Mouse (Mus musculus): Measurements from ENCODE around the gene BC052040. TPM values are rescaled to one million over a fixed set of nuclear protein-coding genes. Genes with fewer than 3 reads are reported as not detected.
A peak's percentile ranks its signal among the peaks of the same experiment; 100 is the strongest.

Gene BC052040
- polyA plus RNA-seq, 1 experiment from 2014 or later: 9.6 TPM

GRCm38 (mm10) chr2:115780546-115781011, 199.1 kb downstream of the BC052040 start:
- Histone ChIP-seq H3K4me2 (no peak overlapping the region), H3K36me3 (no peaks in the 10 kb centered on the region), H3K9me3 (no peaks in the 10 kb centered on the region), H3K4me1 (peaks cover 14% of the 10 kb centered on the region), H3K9ac (no peak overlapping the region), H3K27me3 (no peaks in the 10 kb centered on the region), H3K4me3 (no peak overlapping the region), H3K27ac (no peak overlapping the region)
- no peak for ATAC-seq (ENCODE audit: insufficient number of reproducible peaks, low FRiP score, low TSS enrichment, low read depth)
- WGBS: 78% methylated on average over 5 of the region's 5 CpGs

GRCm38 (mm10) chr2:115785687-115786086, 204.2 kb downstream of the BC052040 start:
- WGBS: 38% methylated on average over 6 of the region's 6 CpGs
- no peak overlapping the region for H3K4me3 ChIP-seq
- H3K4me1 ChIP-seq: no peaks in the 10 kb centered on the region
- H3K4me2 ChIP-seq: no peak overlapping the region
- no peaks in the 10 kb centered on the region for H3K9me3 ChIP-seq
- no peak overlapping the region for H3K9ac ChIP-seq
- H3K36me3 ChIP-seq: no peaks in the 10 kb centered on the region
- no peak overlapping the region for H3K27ac ChIP-seq
- no peak for ATAC-seq (ENCODE audit: insufficient number of reproducible peaks, low FRiP score, low TSS enrichment, low read depth)
- no peaks in the 10 kb centered on the region for H3K27me3 ChIP-seq

GRCm38 (mm10) chr2:115798839-115799238, 217.3 kb downstream of the BC052040 start:
- Histone ChIP-seq H3K9ac (no peak overlapping the region), H3K4me1 (no peaks in the 10 kb centered on the region), H3K9me3 (no peaks in the 10 kb centered on the region), H3K4me3 (no peak overlapping the region), H3K36me3 (no peaks in the 10 kb centered on the region), H3K4me2 (no peak overlapping the region), H3K27ac (no peak overlapping the region), H3K27me3 (no peaks in the 10 kb centered on the region)
- ATAC-seq (ENCODE audit: insufficient number of reproducible peaks, low FRiP score, low TSS enrichment, low read depth): no peak
- 82% methylated on average over 6 of the region's 6 CpGs for WGBS

GRCm38 (mm10) chr2:115808376-115808775, 226.9 kb downstream of the BC052040 start:
- Histone ChIP-seq H3K9me3 (no peaks in the 10 kb centered on the region), H3K4me1 (peaks cover 5% of the 10 kb centered on the region), H3K27ac (no peak overlapping the region), H3K27me3 (no peaks in the 10 kb centered on the region), H3K4me2 (no peak overlapping the region), H3K9ac (no peak overlapping the region), H3K4me3 (no peak overlapping the region), H3K36me3 (no peaks in the 10 kb centered on the region)
- ATAC-seq (ENCODE audit: insufficient number of reproducible peaks, low FRiP score, low TSS enrichment, low read depth): no peak
- WGBS: 48% methylated on average over 4 of the region's 4 CpGs

- WGBS: 6% methylated on average over 11 of the region's 11 CpGs
- Histone ChIP-seq H3K27ac (no peak overlapping the region), H3K9ac (no peak overlapping the region), H3K4me1 (peaks cover 7% of the 10 kb centered on the region), H3K27me3 (no peaks in the 10 kb centered on the region), H3K4me3 (no peak overlapping the region), H3K9me3 (no peaks in the 10 kb centered on the region), H3K36me3 (no peaks in the 10 kb centered on the region), H3K4me2 (peak overlapping the region; percentile 37)
- ATAC-seq (ENCODE audit: insufficient number of reproducible peaks, low FRiP score, low TSS enrichment, low read depth): no peak
Measured at GRCm38 (mm10) chr2:115813316-115813715, 231.8 kb downstream of the BC052040 start.

- no peak overlapping the region for H3K9ac ChIP-seq
- H3K4me1 ChIP-seq: peaks cover 7% of the 10 kb centered on the region
- H3K9me3 ChIP-seq: no peaks in the 10 kb centered on the region
- peak overlapping the region; percentile 37; the same call in 1 of the 2 replicates for H3K4me2 ChIP-seq
- H3K27me3 ChIP-seq: no peaks in the 10 kb centered on the region
- WGBS: 24% methylated on average over 6 of the region's 6 CpGs
- H3K4me3 ChIP-seq: no peak overlapping the region
- ATAC-seq (ENCODE audit: insufficient number of reproducible peaks, low FRiP score, low TSS enrichment, low read depth): no peak
- no peak overlapping the region for H3K27ac ChIP-seq
- H3K36me3 ChIP-seq: no peaks in the 10 kb centered on the region
Measured at GRCm38 (mm10) chr2:115813721-115814120, 232.2 kb downstream of the BC052040 start.

GRCm38 (mm10) chr2:115817959-115818358, 236.4 kb downstream of the BC052040 start:
- Histone ChIP-seq H3K27me3 (no peaks in the 10 kb centered on the region), H3K36me3 (no peaks in the 10 kb centered on the region), H3K9ac (no peak overlapping the region), H3K27ac (no peak overlapping the region), H3K9me3 (no peaks in the 10 kb centered on the region), H3K4me1 (peaks cover 6% of the 10 kb centered on the region), H3K4me3 (no peak overlapping the region), H3K4me2 (no peak overlapping the region)
- 82% methylated on average over 6 of the region's 6 CpGs for WGBS
- ATAC-seq (ENCODE audit: insufficient number of reproducible peaks, low FRiP score, low TSS enrichment, low read depth): no peak

GRCm38 (mm10) chr2:115822361-115822760, 240.8 kb downstream of the BC052040 start:
- no peak overlapping the region for H3K9ac ChIP-seq
- WGBS: 92% methylated on average over 5 of the region's 5 CpGs
- H3K36me3 ChIP-seq: no peaks in the 10 kb centered on the region
- H3K9me3 ChIP-seq: no peaks in the 10 kb centered on the region
- no peak overlapping the region for H3K27ac ChIP-seq
- no peaks in the 10 kb centered on the region for H3K27me3 ChIP-seq
- no peak overlapping the region for H3K4me2 ChIP-seq
- H3K4me3 ChIP-seq: no peak overlapping the region
- H3K4me1 ChIP-seq: no peaks in the 10 kb centered on the region
- no peak for ATAC-seq (ENCODE audit: insufficient number of reproducible peaks, low FRiP score, low TSS enrichment, low read depth)

MicroRNAs within 50 kb of the gene (microRNA counts, 519-probe panel; counts per million panel counts)
- 3,183 counts per million, percentile 76 among the panel's probes with 10 or more counts for microRNA mmu-miR-1951

Small RNAs within 50 kb of the gene (microRNA-seq; reads per million reads assigned to microRNA genes)
- not detected for gene Mir1951

Measured in limb, embryonic 15.5 days (tissue).